23 mouse cellular contexts compared by ENCODE assay signal in genomic region chr6:115943498-115944427, GRCm38 (mm10). TPM values are rescaled to one million over a fixed set of nuclear protein-coding genes. Genes with fewer than 3 reads are reported as not detected.
DNase-seq lines count a peak whose midpoint lies in the region; ATAC-seq and TF ChIP-seq lines count a peak whose summit lies in the region.
"Had no signal": no experiment of that assay in that cellular context is flagged by ENCODE, and none has a peak within 500 bp of the region (broad histone marks: within the 10 kb centered on the region; RNA-seq: fewer than 3 reads in every experiment).

No protein-coding gene starts in this region.

- no peak overlapping the region for H3K4me2 ChIP-seq in liver, embryonic 11.5 days
- H3K4me2 ChIP-seq in CH12.LX (ENCODE audit: insufficient read depth, low read depth, poor library complexity, severe bottlenecking) = no peak overlapping the region
- H3K4me2 ChIP-seq: neural tube, embryonic 12.5 days had no signal

- WGBS in liver, embryonic 11.5 days = 51% methylated on average over 9 of the region's 9 CpGs

- no peak overlapping the region for H3K27ac ChIP-seq in liver, embryonic 11.5 days (ENCODE audit: low read depth, low read length)
- no peak overlapping the region for H3K27ac ChIP-seq in CH12.LX (ENCODE audit: insufficient read depth, low read depth)
- H3K27ac ChIP-seq: neural tube, embryonic 12.5 days had no signal

- H3K27me3 ChIP-seq in liver, embryonic 11.5 days (replicated peaks; ENCODE audit: control insufficient read depth, insufficient read depth, low read length) = no peaks in the 10 kb centered on the region
- H3K27me3 ChIP-seq in CH12.LX (replicated peaks) = no peaks in the 10 kb centered on the region
- H3K27me3 ChIP-seq: neural tube, embryonic 12.5 days had no signal

- TF ChIP-seq CTCF in CH12.LX (conservative IDR thresholded peaks at IDR 0.05 in 1 of 2, IDR thresholded peaks at IDR 0.05 in 1 of 2; ENCODE audit: low read depth in 2 of 2, low read length in 2 of 2) = no peak

- H3K4me3 ChIP-seq in liver, embryonic 11.5 days (ENCODE audit: low read depth, low read length) = no peak overlapping the region
- H3K4me3 ChIP-seq in CH12.LX (replicated peaks in 1 of 3; ENCODE audit: low read depth in 2 of 3, low read length in 2 of 3, poor library complexity in 1 of 3) = no peak overlapping the region
- H3K4me3 ChIP-seq: neural tube, embryonic 12.5 days had no signal

- H3K9me3 ChIP-seq in liver, embryonic 11.5 days (ENCODE audit: control insufficient read depth, low read length) = no peaks in the 10 kb centered on the region
- H3K9me3 ChIP-seq in CH12.LX (replicated peaks; ENCODE audit: low read length) = no peaks in the 10 kb centered on the region
- H3K9me3 ChIP-seq: neural tube, embryonic 12.5 days had no signal

- H3K36me3 ChIP-seq in liver, embryonic 11.5 days (ENCODE audit: control insufficient read depth, insufficient read depth, low read length) = no peaks in the 10 kb centered on the region
- H3K36me3 ChIP-seq in CH12.LX (replicated peaks in 1 of 2; ENCODE audit: control insufficient read depth in 1 of 2, insufficient read depth in 1 of 2, low read length in 1 of 2) = no peaks in the 10 kb centered on the region
- H3K36me3 ChIP-seq: neural tube, embryonic 12.5 days had no signal

- no peak for DNase-seq in liver, embryonic 11.5 days (ENCODE audit: low spot score)
- DNase-seq in liver (no peak), CH12.LX (ENCODE audit: extremely low read depth) (no peak), adipocyte (ENCODE audit: low spot score) (peak; percentile 96)
- peak; percentile 43 for DNase-seq in heart, postnatal 4 days
- no peak for DNase-seq in right cerebral cortex, adult 2 months (ENCODE audit: low spot score in 2 of 2)
- no peak for DNase-seq in layer of hippocampus, postnatal 14 days (ENCODE audit: low spot score in 2 of 2)
- DNase-seq: cerebellum, adult 9-11 months; embryo, embryonic 11 days; gastrocnemius, postnatal 25 days; kidney, adult 2 months; kidney, postnatal 36 days; layer of hippocampus, postnatal 36 days; left cerebral cortex, postnatal 4 days had no signal

- in situ Hi-C loops in CH12.LX (cut with MboI; ENCODE audit: low pct_ligation_motif_present, low pct_unique_long_range_greater_than_20kb, low sequenced_read_pairs) = loop anchor here (5.0 kb wide), 1 partner anchor 36 kb away; no protein-coding TSS in a partner anchor

- TF ChIP-seq POLR2A in CH12.LX (IDR thresholded peaks at IDR 0.05; ENCODE audit: low read depth, low read length) = no peak

- peak; percentile 58 for ATAC-seq in liver, embryonic 11.5 days (replicated peaks; ENCODE audit: low FRiP score)
- ATAC-seq: hindbrain, embryonic 16.5 days had no signal

- no peak overlapping the region for H3K9ac ChIP-seq in liver, embryonic 11.5 days (ENCODE audit: low read depth, low read length)
- H3K9ac ChIP-seq in CH12.LX (ENCODE audit: insufficient read depth, low read depth) = no peak overlapping the region
- H3K9ac ChIP-seq: neural tube, embryonic 12.5 days had no signal

- dilution Hi-C loops in CH12.LX (cut with MboI; ENCODE audit: extremely low pct_ligation_motif_present, extremely low pct_unique_long_range_greater_than_20kb, low sequenced_read_pairs) = no loop called here

- TF ChIP-seq RAD21 in CH12.LX (IDR thresholded peaks at IDR 0.05; ENCODE audit: low read depth, low read length) = no peak

- TF ChIP-seq EP300 in CH12.LX (IDR thresholded peaks at IDR 0.05; ENCODE audit: low read length) = peak; percentile 42

- peaks cover 16% of the 10 kb centered on the region for H3K4me1 ChIP-seq in liver, embryonic 11.5 days (replicated peaks; ENCODE audit: control insufficient read depth, insufficient read depth, low read length)
- peaks cover 49 to 79% of the 10 kb centered on the region in 2 experiments for H3K4me1 ChIP-seq in CH12.LX (ENCODE audit: control insufficient read depth in 1 of 2, insufficient read depth in 2 of 2)
- H3K4me1 ChIP-seq: neural tube, embryonic 12.5 days had no signal

- no peaks in the 10 kb centered on the region for H3K79me2 ChIP-seq in CH12.LX (replicated peaks; ENCODE audit: control insufficient read depth, extremely low read depth, insufficient read depth, poor library complexity, severe bottlenecking)

TF ChIP-seq in CH12.LX, 34 proteins besides CTCF, POLR2A, EP300 and RAD21:
- TF ChIP-seq HCFC1 (IDR thresholded peaks at IDR 0.05; ENCODE audit: low read depth, low read length) (no peak), KAT2A (IDR thresholded peaks at IDR 0.05; ENCODE audit: insufficient replicate concordance, low read length) (no peak), JUN (IDR thresholded peaks at IDR 0.05; ENCODE audit: insufficient read depth, low read depth, low read length) (0 out of 2 replicates have a peak, but pooled peaks have one; percentile 7), ELF1 (IDR thresholded peaks at IDR 0.05; ENCODE audit: low read depth, low read length) (no peak), ETS1 (conservative IDR thresholded peaks at IDR 0.05; ENCODE audit: low read depth, low read length) (peak; percentile 84), MAFK (IDR thresholded peaks at IDR 0.05; ENCODE audit: insufficient replicate concordance, low read length) (no peak), GABPA (IDR thresholded peaks at IDR 0.05; ENCODE audit: insufficient replicate concordance, low read depth, low read length) (no peak), ZC3H11A (IDR thresholded peaks at IDR 0.05; ENCODE audit: low read depth, low read length) (no peak), RCOR1 (conservative IDR thresholded peaks at IDR 0.05; ENCODE audit: low read depth, low read length) (no peak), POLR2AphosphoS2 (IDR thresholded peaks at IDR 0.05; ENCODE audit: low read depth, low read length) (no peak), NRF1 (IDR thresholded peaks at IDR 0.05; ENCODE audit: low read depth, low read length) (no peak), PAX5 (IDR thresholded peaks at IDR 0.05; ENCODE audit: low read length) (no peak), BHLHE40 (IDR thresholded peaks at IDR 0.05; ENCODE audit: low read depth, low read length) (no peak), CHD2 (IDR thresholded peaks at IDR 0.05; ENCODE audit: low read length) (peak; percentile 51), USF2 (conservative IDR thresholded peaks at IDR 0.05; ENCODE audit: low read depth, low read length) (no peak), JUND (conservative IDR thresholded peaks at IDR 0.05; ENCODE audit: low read depth, low read length) (peak; percentile 43; the same call in 1 of the 2 replicates), SIN3A (IDR thresholded peaks at IDR 0.05; ENCODE audit: low read length) (no peak), MXI1 (IDR thresholded peaks at IDR 0.05; ENCODE audit: low read depth, low read length) (no peak), NELFE (IDR thresholded peaks at IDR 0.05; ENCODE audit: low read depth, low read length) (no peak), MAZ (IDR thresholded peaks at IDR 0.05; ENCODE audit: low read depth, low read length) (no peak), MAX (IDR thresholded peaks at IDR 0.05; ENCODE audit: low read length) (peak; percentile 69), UBTF (IDR thresholded peaks at IDR 0.05; ENCODE audit: low read depth, low read length) (no peak), ZNF384 (IDR thresholded peaks at IDR 0.05; ENCODE audit: low read depth, low read length) (no peak), E2F4 (IDR thresholded peaks at IDR 0.05; ENCODE audit: insufficient replicate concordance, low read depth, low read length) (no peak), SMC3 (IDR thresholded peaks at IDR 0.05; ENCODE audit: low read depth, low read length) (no peak), TCF12 (IDR thresholded peaks at IDR 0.05; ENCODE audit: low read depth, low read length) (0 out of 2 replicates have a peak, but pooled peaks have one; percentile 29), USF1 (IDR thresholded peaks at IDR 0.05; ENCODE audit: low read depth, low read length) (no peak), CHD1 (IDR thresholded peaks at IDR 0.05; ENCODE audit: low read depth, low read length) (no peak), ZMIZ1 (IDR thresholded peaks at IDR 0.05; ENCODE audit: low read depth, low read length) (no peak), ZKSCAN1 (IDR thresholded peaks at IDR 0.05; ENCODE audit: borderline replicate concordance, low read depth, low read length) (no peak), TBP (conservative IDR thresholded peaks at IDR 0.05; ENCODE audit: low read depth, low read length) (no peak), MEF2A (IDR thresholded peaks at IDR 0.05; ENCODE audit: borderline replicate concordance, low read depth, low read length) (no peak), MYC (IDR thresholded peaks at IDR 0.05; ENCODE audit: low read depth, low read length) (no peak), IRF4 (IDR thresholded peaks at IDR 0.05; ENCODE audit: low read depth, low read length) (peak; percentile 32; the same call in 1 of the 2 replicates)

RNA-seq across cellular contexts. Expression of gene H1foo, which starts 1.0 kb away (rescaled TPM):
- not detected in 2 replicates for polyA plus RNA-seq in liver, embryonic 11.5 days (2014; fragmentation: Nextera tagmentation; extraction: Ambion mirVana)
- total RNA-seq in CH12.LX (2012; rRNA removed) = 0.89 and 1.3 TPM in 2 replicates
- 0.77 and 0.90 TPM in 2 replicates for total RNA-seq in CH12.LX (2014; rRNA removed)
- 1.0 and 1.4 TPM in 2 replicates for polyA plus RNA-seq in CH12.LX (2012; ENCODE audit: insufficient read length, low read depth)
- total RNA-seq in heart, postnatal 4 days (2021) = not detected
- total RNA-seq in layer of hippocampus, postnatal 14 days (2021) = not detected
- total RNA-seq: adrenal gland, adult 18-20 months; gastrocnemius, postnatal 25 days; heart, postnatal 14 days; layer of hippocampus, postnatal 36 days; left cerebral cortex, postnatal 4 days; megakaryocyte progenitor cell, adult 5-6 weeks; midbrain, postnatal 0 days had no signal
- polyA plus RNA-seq: hindbrain, embryonic 16.5 days; kidney, adult 2 months; liver, embryonic 16.5 days; midbrain, postnatal 0 days; neural tube, embryonic 12.5 days; small intestine, adult 2 months; stomach, embryonic 14.5 days had no signal

RNA-seq across cellular contexts. Expression of gene Rho, which starts 12.2 kb away (rescaled TPM):
- 0.06 TPM in 1 of 2 replicates, not detected in the other for polyA plus RNA-seq in liver, embryonic 11.5 days (2014; fragmentation: Nextera tagmentation; extraction: Ambion mirVana)
- 0.04 and 0.17 TPM in 2 replicates for total RNA-seq in CH12.LX (2012; rRNA removed)
- 0.04 TPM in 1 of 2 replicates, not detected in the other for total RNA-seq in CH12.LX (2014; rRNA removed)
- polyA plus RNA-seq in CH12.LX (2012; ENCODE audit: insufficient read length, low read depth) = not detected in 2 replicates
- total RNA-seq in heart, postnatal 4 days (2021) = under 1 TPM; 0.24 to 0.34 TPM
- total RNA-seq in layer of hippocampus, postnatal 14 days (2021) = under 1 TPM; 0.41 to 0.48 TPM
- polyA plus RNA-seq: liver, embryonic 16.5 days had no signal

RNA-seq across cellular contexts. Expression of gene Plxnd1, which starts 51.0 kb away (rescaled TPM):
- 25.6 and 27.8 TPM in 2 replicates for polyA plus RNA-seq in liver, embryonic 11.5 days (2014; fragmentation: Nextera tagmentation; extraction: Ambion mirVana)
- 69.2 and 73.8 TPM in 2 replicates for total RNA-seq in CH12.LX (2012; rRNA removed)
- total RNA-seq in CH12.LX (2014; rRNA removed) = 20.4 and 27.7 TPM in 2 replicates
- polyA plus RNA-seq in CH12.LX (2012; ENCODE audit: insufficient read length, low read depth) = 49.3 and 63.2 TPM in 2 replicates
- total RNA-seq in heart, postnatal 4 days (2021) = 100 to 1,000 TPM; 191 to 208 TPM
- 10 to 100 TPM; 40.9 to 47.9 TPM for total RNA-seq in layer of hippocampus, postnatal 14 days (2021)

Comparison
In these comparisons a context has a peak if more than half of its experiments do, and no peak if none do; other contexts are left out.
1. DNase-seq: peak in adipocyte (single experiment) and heart, postnatal 4 days (single experiment); none in liver, embryonic 11.5 days (single experiment), liver (single experiment), CH12.LX (single experiment), right cerebral cortex, adult 2 months (0 of 2) and layer of hippocampus, postnatal 14 days (0 of 2).